Mouse (Mus musculus) limb, embryonic 14.5 days (tissue): ENCODE results near the gene Tbc1d7. TPM values are rescaled to one million over a fixed set of nuclear protein-coding genes. Genes with fewer than 3 reads are reported as not detected.

Experiments used
- ATAC-seq: fragments of 200-750 bp; cut with Nextera tagmentation; 2 replicates; pipeline ENCODE4 v1.8.0; 2017; ENCODE audit warnings: low read depth, moderate number of reproducible peaks, moderate TSS enrichment; ENCODE audit not compliant: low FRiP score
- DNase-seq: peaks from one replicate; pipeline ENCODE4 v3.0.0-alpha.2; 2015; ENCODE audit warnings: low spot score
- H3K27ac ChIP-seq: fragments of 300-500 bp; sonication (generic); replicated peaks from 2 replicates; pipeline ENCODE4 v1.5.1; 2014; ENCODE audit warnings: low read depth, mild to moderate bottlenecking, low read length, moderate library complexity, mixed read lengths
- H3K27me3 ChIP-seq: fragments of 300-500 bp; sonication (generic); 2 replicates; pipeline ENCODE4 v1.6.1; 2014; ENCODE audit warnings: low read length, mixed read lengths; ENCODE audit not compliant: control insufficient read depth, insufficient read depth
- H3K36me3 ChIP-seq: fragments of 300-500 bp; sonication (generic); 2 replicates; pipeline ENCODE4 v1.6.1; 2014; ENCODE audit warnings: mild to moderate bottlenecking, low read length, moderate library complexity, mixed read lengths; ENCODE audit not compliant: control insufficient read depth, insufficient read depth
- H3K4me1 ChIP-seq: fragments of 300-500 bp; sonication (generic); 2 replicates; pipeline ENCODE4 v1.6.1; 2014; ENCODE audit warnings: antibody characterized with exemption, low read length, mixed read lengths; ENCODE audit not compliant: control insufficient read depth, insufficient read depth
- H3K4me2 ChIP-seq: fragments of 300-500 bp; sonication (generic); replicated peaks from 2 replicates; pipeline ENCODE4 v1.6.1; 2014; ENCODE audit warnings: low read depth, mild to moderate bottlenecking, low read length, moderate library complexity; ENCODE audit not compliant: severe bottlenecking
- H3K4me3 ChIP-seq: fragments of 300-500 bp; sonication (generic); replicated peaks from 2 replicates; pipeline ENCODE4 v1.5.1; 2014; ENCODE audit warnings: low read length
- H3K9ac ChIP-seq: fragments of 300-500 bp; sonication (generic); 2 replicates; pipeline ENCODE4 v1.6.1; 2014; ENCODE audit warnings: mild to moderate bottlenecking, low read depth, low read length, moderate library complexity; ENCODE audit not compliant: severe bottlenecking
- H3K9me3 ChIP-seq: fragments of 300-500 bp; sonication (generic); 2 replicates; pipeline ENCODE4 v1.6.1; 2016; ENCODE audit warnings: low read length; ENCODE audit not compliant: control insufficient read depth
- POLR2A ChIP-seq: fragments of 200-500 bp; IDR thresholded peaks from 2 replicates; pipeline ENCODE4 v1.8.0; 2012; ENCODE audit warnings: inconsistent platforms, mild to moderate bottlenecking, moderate library complexity, borderline replicate concordance; ENCODE audit not compliant: insufficient read depth, insufficient read length; ENCODE audit errors: extremely low read depth
- WGBS: fragments of 180-500 bp; shearing (Covaris S2); extraction: QIAGEN DNeasy Blood & Tissue Kit; methylation state at CpG from one replicate; pipeline ENCODE4 v1.1.7; 2014; 5-methylcytosine and 5-hydroxymethylcytosine counted together
- polyA plus RNA-seq, 2 experiments: library from polyadenylated mRNA; depleted of rRNA in 1 of 2; stranded (reverse) in 1 of 2; unstranded in 1 of 2; fragments of >200 nt; fragmentation: Nextera tagmentation in 1 of 2; extraction: Ambion mirVana in 1 of 2; gene quantifications; 2 replicates each; pipeline versions ENCODE4 v1.2.1 to v1.2.3; 2012 to 2014

Tbc1d7 gene
- polyA plus RNA-seq, 2 experiments = 31.6 to 52.4 TPM

DNA sequence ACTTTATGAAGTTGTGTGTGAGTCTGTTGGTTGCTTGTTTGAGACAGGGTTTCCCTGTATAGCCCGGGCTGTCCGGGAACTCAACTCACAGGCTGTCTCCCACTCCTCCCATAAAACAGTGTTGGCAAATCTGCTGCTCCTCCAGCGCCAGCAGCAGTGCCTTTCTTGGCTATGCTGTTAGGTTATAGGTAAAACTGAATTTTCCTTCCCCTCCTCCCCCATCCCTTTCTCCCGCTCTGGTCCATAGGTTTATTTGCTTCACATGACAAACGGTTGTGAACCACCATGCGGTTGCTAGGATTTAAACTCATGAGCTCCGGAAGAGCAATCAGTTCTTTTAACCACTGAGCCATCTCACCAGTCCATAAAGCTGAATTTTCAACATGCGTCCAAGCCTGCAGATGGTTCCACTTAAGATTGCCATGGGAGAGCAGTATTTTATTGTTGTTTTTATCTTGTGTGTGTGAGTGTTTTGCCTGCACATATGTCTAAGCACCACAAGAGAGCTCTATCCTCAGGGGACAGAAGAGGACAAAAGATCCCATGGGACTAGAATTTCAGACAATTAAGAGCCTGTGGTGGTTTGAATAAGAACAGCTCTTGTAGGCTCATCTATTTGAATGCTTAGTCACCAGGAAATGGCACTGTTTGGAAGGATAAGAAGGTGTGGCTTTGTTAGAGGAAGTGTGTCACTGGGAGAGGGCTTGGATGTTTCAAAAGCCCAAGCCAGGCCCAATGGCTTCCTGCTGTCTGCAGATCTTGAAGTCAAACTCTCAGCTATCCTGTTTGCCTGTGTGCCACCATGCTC, 12.2 kb upstream of the Tbc1d7 start:
- H3K36me3 ChIP-seq = no peaks in the 10 kb centered on the region
- DNase-seq (peak; percentile 75), ATAC-seq (peak; percentile 75)
- H3K9ac ChIP-seq = 0 out of 2 replicates have a peak overlapping the region, but pooled peaks have one; percentile 8
- no peak for TF ChIP-seq POLR2A
- peak overlapping the region; percentile 44 for H3K4me2 ChIP-seq
- no peaks in the 10 kb centered on the region for H3K9me3 ChIP-seq
- H3K27me3 ChIP-seq = no peaks in the 10 kb centered on the region
- 19% methylated on average over 8 of the region's 8 CpGs for WGBS
- H3K4me1 ChIP-seq = 0 out of 2 replicates have a peak, but pooled peaks cover 6% of the 10 kb centered on the region
- H3K4me3 ChIP-seq = peak overlapping the region; percentile 25
- H3K27ac ChIP-seq = peak overlapping the region; percentile 52

DNA sequence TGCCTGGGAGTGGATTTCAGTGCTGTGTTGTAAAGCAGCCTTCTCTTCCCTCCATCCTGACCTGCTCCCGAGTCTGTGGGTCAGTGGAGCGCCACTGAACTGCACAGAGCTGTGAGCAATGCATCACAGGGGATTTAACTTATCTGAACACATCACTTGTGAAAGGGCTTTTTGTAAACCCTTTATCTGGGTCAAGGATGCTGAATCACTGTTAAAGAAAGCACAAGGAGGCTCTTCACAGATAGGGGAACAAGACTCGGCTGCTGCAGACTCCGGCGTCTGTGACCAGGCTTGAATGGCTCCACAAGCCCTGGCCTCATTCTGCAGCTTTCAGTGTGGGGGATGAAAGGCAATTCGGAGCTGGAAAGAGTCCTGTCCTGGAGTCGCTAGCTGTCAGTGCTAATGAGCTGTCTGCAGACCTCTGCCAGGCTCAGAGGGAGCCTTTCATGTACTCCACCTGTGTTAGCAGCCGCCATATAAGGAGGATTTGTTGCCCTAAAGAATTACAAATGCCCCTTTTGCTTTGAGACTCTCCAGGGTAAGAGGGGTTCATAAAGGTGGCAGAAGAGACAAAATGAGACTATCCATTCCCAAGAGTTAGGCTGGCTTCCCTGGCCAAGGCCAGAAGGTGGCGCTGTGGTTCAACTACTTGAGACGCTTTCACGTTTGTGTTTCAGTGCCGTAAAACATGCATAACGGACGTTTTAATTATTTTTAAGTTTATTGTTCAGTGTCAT, 11.3 kb upstream of the Tbc1d7 start:
- peak; percentile 72; the same call in 1 of the 2 replicates for ATAC-seq
- Histone ChIP-seq H3K4me3 (peak overlapping the region; percentile 25), H3K27me3 (no peaks in the 10 kb centered on the region), H3K4me2 (peak overlapping the region; percentile 44), H3K27ac (peak overlapping the region; percentile 52; the same call in 1 of the 2 replicates), H3K36me3 (no peaks in the 10 kb centered on the region), H3K9ac (0 out of 2 replicates have a peak overlapping the region, but pooled peaks have one; percentile 8), H3K9me3 (no peaks in the 10 kb centered on the region), H3K4me1 (0 out of 2 replicates have a peak, but pooled peaks cover 6% of the 10 kb centered on the region)
- peak; percentile 86 for DNase-seq
- TF ChIP-seq POLR2A = no peak
- 5% methylated on average over 14 of the region's 14 CpGs for WGBS

DNA sequence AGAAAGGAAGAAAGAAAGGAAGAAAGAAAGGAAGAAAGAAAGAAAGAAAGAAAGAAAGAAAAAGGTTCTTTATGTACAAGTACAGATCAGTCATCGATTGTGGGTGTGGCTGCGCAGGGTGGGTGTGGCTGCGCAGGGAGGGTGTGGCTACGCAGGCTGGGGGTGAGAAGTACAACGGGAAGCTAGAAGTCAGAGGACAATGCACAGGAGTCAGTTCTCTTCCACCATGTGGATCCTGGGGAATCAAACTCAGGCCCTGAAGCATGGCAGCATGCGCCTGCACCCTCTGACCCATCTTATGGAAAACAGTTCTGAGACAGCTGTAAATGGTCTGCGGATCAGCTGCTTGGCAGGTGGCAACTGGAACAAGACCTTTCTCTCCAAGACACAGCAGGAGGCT, 9.8 kb upstream of the Tbc1d7 start:
- no peak overlapping the region for H3K27ac ChIP-seq
- no peaks in the 10 kb centered on the region for H3K36me3 ChIP-seq
- no peak overlapping the region for H3K4me2 ChIP-seq
- 0 out of 2 replicates have a peak, but pooled peaks cover 6% of the 10 kb centered on the region for H3K4me1 ChIP-seq
- WGBS = 56% methylated on average over 7 of the region's 7 CpGs
- TF ChIP-seq POLR2A = no peak
- no peaks in the 10 kb centered on the region for H3K27me3 ChIP-seq
- H3K9me3 ChIP-seq = no peaks in the 10 kb centered on the region
- H3K4me3 ChIP-seq = no peak overlapping the region
- H3K9ac ChIP-seq = no peak overlapping the region
- ATAC-seq (no peak), DNase-seq (no peak)

DNA sequence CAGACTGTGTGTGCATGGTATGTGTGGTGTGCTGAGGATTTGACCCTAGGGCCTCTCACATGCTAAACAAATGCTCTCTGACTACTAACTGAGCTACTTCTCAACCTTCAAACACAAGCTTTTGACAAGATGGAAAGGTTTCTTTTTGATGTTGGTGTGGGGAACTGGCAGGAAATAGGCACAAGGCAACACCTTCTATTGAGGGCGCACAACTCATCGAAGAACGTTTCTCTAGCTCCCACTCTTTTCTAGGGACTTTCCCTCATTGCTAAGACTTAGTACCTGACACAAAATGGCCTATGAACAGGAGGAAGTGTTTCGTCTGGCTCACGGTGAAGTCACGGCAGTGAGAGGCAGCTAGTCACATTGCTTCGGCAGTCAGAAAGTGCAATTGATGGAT, 6.0 kb upstream of the Tbc1d7 start:
- H3K36me3 ChIP-seq = no peaks in the 10 kb centered on the region
- H3K27ac ChIP-seq = no peak overlapping the region
- H3K4me1 ChIP-seq = no peaks in the 10 kb centered on the region
- TF ChIP-seq POLR2A = no peak
- no peak for DNase-seq
- no peak overlapping the region for H3K4me3 ChIP-seq
- H3K4me2 ChIP-seq = no peak overlapping the region
- 81% methylated on average over 7 of the region's 7 CpGs for WGBS
- H3K27me3 ChIP-seq = no peaks in the 10 kb centered on the region
- no peaks in the 10 kb centered on the region for H3K9me3 ChIP-seq
- ATAC-seq = no peak
- H3K9ac ChIP-seq = no peak overlapping the region

DNA sequence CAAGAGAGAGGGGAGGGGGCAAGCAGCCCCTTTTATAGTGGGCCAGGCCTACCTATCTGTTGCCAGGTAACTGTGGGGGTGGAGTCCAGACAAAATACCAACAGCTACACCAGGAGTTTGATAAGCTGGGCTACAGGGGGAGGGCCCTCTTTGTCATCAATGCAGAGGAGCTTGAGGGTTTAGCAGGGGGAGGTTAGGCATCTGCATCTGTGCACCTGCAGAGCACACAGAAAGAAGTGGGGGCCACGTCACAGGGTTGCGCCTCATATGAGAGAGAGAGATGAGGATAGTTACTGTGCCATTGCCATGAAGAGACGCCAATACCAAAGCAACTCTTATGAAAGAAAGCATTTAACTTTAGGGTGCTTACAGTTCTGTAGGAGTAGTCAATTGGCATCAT, 5.4 kb upstream of the Tbc1d7 start:
- Histone ChIP-seq H3K27me3 (no peaks in the 10 kb centered on the region), H3K4me3 (no peak overlapping the region), H3K4me2 (no peak overlapping the region), H3K9me3 (no peaks in the 10 kb centered on the region), H3K36me3 (no peaks in the 10 kb centered on the region), H3K27ac (no peak overlapping the region), H3K4me1 (no peaks in the 10 kb centered on the region), H3K9ac (no peak overlapping the region)
- DNase-seq (no peak), ATAC-seq (no peak)
- WGBS = 85% methylated on average over 3 of the region's 3 CpGs
- no peak for TF ChIP-seq POLR2A
